Mouse (Mus musculus) limb, embryonic 13.5 days (tissue): Measurements from ENCODE around the gene Olfr1153. TPM values are rescaled to one million over a fixed set of nuclear protein-coding genes. Genes with fewer than 3 reads are reported as not detected.

ENCODE experiments used
- ATAC-seq: fragments of 200-750 bp; cut with Nextera tagmentation; 2 replicates; pipeline ENCODE4 v1.8.0; 2017; ENCODE audit warnings: low read depth, moderate number of reproducible peaks, moderate TSS enrichment; ENCODE audit not compliant: low FRiP score
- H3K27ac ChIP-seq: fragments of 300-500 bp; sonication (generic); 2 replicates; pipeline ENCODE4 v1.5.1; 2015; ENCODE audit warnings: inconsistent platforms, mild to moderate bottlenecking, moderate library complexity
- H3K27me3 ChIP-seq: fragments of 300-500 bp; sonication (generic); 2 replicates; pipeline ENCODE4 v1.6.1; 2015; ENCODE audit warnings: mild to moderate bottlenecking, inconsistent platforms
- H3K36me3 ChIP-seq: fragments of 300-500 bp; sonication (generic); 2 replicates; pipeline ENCODE4 v1.6.1; 2015; ENCODE audit warnings: inconsistent platforms, mild to moderate bottlenecking, moderate library complexity
- H3K4me1 ChIP-seq: fragments of 300-500 bp; sonication (generic); 2 replicates; pipeline ENCODE4 v1.6.1; 2015; ENCODE audit warnings: inconsistent platforms
- H3K4me2 ChIP-seq: fragments of 300-500 bp; sonication (generic); replicated peaks from 2 replicates; pipeline ENCODE4 v1.6.1; 2015; ENCODE audit warnings: inconsistent platforms, mild to moderate bottlenecking, moderate library complexity
- H3K4me3 ChIP-seq: fragments of 300-500 bp; sonication (generic); 2 replicates; pipeline ENCODE4 v1.5.1; 2015; ENCODE audit warnings: moderate library complexity, mild to moderate bottlenecking, inconsistent platforms
- H3K9ac ChIP-seq: fragments of 300-500 bp; sonication (generic); 2 replicates; pipeline ENCODE4 v1.6.1; 2015; ENCODE audit warnings: mild to moderate bottlenecking, inconsistent platforms
- H3K9me3 ChIP-seq: fragments of 300-500 bp; sonication (generic); 2 replicates; pipeline ENCODE4 v1.6.1; 2016; ENCODE audit warnings: inconsistent platforms
- WGBS: fragments of 180-500 bp; shearing (Covaris S2); methylation state at CpG from one replicate; pipeline ENCODE4 v1.1.7; 2015; 5-methylcytosine and 5-hydroxymethylcytosine counted together
- polyA plus RNA-seq: library from polyadenylated mRNA; unstranded; fragments of >200 nt; fragmentation: Nextera tagmentation; extraction: Ambion mirVana; gene quantifications from 2 replicates; pipeline ENCODE4 v1.2.1, GENCODE M21; 2015

Olfr1153 gene
- not detected in 2 replicates for polyA plus RNA-seq

DNA sequence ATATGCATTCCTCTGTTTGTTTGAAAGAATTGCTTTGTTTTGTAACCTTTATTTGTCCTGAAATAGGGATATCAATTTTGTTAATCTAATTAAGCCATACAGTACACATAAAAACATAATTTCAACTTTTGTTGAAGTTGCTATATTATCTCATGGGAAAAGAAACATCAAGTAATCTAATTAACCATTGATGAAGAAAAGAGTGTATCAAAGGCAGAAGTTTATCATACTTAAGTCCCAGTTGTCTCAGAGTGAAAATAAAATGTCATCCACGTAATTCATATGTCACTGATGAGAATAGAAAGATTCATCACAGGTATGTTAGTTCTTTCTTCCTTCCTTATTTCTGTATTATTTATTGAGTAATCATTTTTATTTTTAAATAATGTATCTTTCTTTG, at the start of gene Olfr1153:
Gene Olfr1153, plus strand, starts transcription at position 301 of the 400 bp plus-strand sequence.
- Histone ChIP-seq H3K4me2 (no peak within 1 kb of the TSS), H3K27ac (no peak within 1 kb of the TSS), H3K4me1 (no peaks in the 10 kb centered on the region), H3K27me3 (no peaks in the 10 kb centered on the region), H3K9ac (no peak within 1 kb of the TSS), H3K36me3 (no peaks in the 10 kb centered on the region), H3K9me3 (no peaks in the 10 kb centered on the region), H3K4me3 (no peak within 1 kb of the TSS)
- no peak for ATAC-seq
- WGBS = 72% methylated on average over 1 of the region's 1 CpGs

DNA sequence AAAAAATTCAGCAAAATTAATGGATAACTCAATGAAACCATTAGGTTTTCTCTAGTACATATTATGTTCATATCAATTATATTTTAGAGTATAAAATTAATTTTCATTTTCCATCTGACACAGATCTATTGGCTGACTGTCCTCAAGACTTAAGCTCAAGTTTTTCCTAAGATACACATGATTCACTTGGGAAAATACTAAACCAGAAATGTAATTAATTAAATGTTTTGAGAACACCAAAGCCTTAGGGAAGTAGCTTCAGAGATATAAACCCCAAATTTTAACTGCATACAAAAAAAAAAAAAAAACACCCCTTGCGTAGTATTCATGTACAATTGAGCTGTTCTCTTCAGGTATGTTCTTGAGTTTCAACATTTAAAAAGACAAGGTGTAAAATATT, 39.2 kb upstream of the Olfr1153 start, which contains the start of gene Olfr1151:
Gene Olfr1151, plus strand, starts transcription at position 301 of the 400 bp plus-strand sequence.
- 94% methylated on average over 1 of the region's 1 CpGs for WGBS
- Histone ChIP-seq H3K27me3 (no peaks in the 10 kb centered on the region), H3K4me2 (no peak within 1 kb of the TSS), H3K4me1 (no peaks in the 10 kb centered on the region), H3K9me3 (no peaks in the 10 kb centered on the region), H3K4me3 (no peak within 1 kb of the TSS), H3K36me3 (no peaks in the 10 kb centered on the region), H3K9ac (no peak within 1 kb of the TSS), H3K27ac (no peak within 1 kb of the TSS)
- ATAC-seq = no peak

DNA sequence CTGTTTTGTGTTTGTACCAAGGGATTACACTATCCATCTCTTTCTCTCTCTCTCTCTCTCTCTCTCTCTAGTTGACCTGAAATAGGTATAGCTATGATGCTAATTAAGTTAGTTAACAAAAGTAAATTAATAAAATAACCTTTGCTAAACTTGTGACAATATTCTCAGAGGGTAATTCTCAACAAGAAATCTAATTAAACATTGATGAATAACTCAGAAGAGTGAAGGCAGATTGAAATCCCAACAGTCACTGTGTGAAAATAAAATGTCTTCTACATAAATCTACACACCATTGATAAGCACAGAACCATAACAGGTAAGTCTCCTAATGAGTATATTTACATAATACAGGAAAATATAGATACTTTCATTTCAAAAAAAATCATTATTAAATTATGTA, 28.6 kb upstream of the Olfr1153 start, which contains the start of gene Olfr1152:
Gene Olfr1152, plus strand, starts transcription at position 301 of the 400 bp plus-strand sequence.
- H3K4me2 ChIP-seq = no peak within 1 kb of the TSS
- no peak for ATAC-seq
- no peaks in the 10 kb centered on the region for H3K4me1 ChIP-seq
- no peak within 1 kb of the TSS for H3K4me3 ChIP-seq
- no peaks in the 10 kb centered on the region for H3K36me3 ChIP-seq
- H3K9ac ChIP-seq = no peak within 1 kb of the TSS
- no peak within 1 kb of the TSS for H3K27ac ChIP-seq
- no peaks in the 10 kb centered on the region for H3K9me3 ChIP-seq
- H3K27me3 ChIP-seq = no peaks in the 10 kb centered on the region

DNA sequence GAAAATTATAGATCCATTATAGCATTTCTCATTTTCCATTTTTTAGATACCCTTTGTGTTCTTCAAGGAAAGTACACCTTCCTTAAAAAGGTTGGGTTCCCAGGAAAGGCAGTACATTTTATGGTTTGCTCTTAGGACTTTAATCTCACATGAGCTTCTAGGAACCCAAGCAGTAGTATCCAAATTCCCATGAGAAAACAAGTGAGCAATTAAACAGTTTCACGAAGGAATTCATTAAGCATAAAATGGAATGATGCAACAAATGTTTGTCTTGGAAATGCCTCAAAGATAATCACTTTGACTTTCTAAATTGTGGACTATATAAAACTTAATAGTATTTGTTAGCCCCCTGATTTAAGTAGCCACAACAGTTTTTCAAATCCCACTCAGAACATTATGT, 10.3 kb downstream of the Olfr1153 start, which contains the start of gene Olfr1154:
Gene Olfr1154, minus strand, starts transcription at position 101 of the 400 bp plus-strand sequence.
- H3K4me3 ChIP-seq = no peak within 1 kb of the TSS
- no peak within 1 kb of the TSS for H3K4me2 ChIP-seq
- no peak for ATAC-seq
- H3K9me3 ChIP-seq = no peaks in the 10 kb centered on the region
- WGBS = 77% methylated on average over 1 of the region's 1 CpGs
- H3K4me1 ChIP-seq = no peaks in the 10 kb centered on the region
- no peaks in the 10 kb centered on the region for H3K27me3 ChIP-seq
- H3K9ac ChIP-seq = no peak within 1 kb of the TSS
- H3K36me3 ChIP-seq = no peaks in the 10 kb centered on the region
- no peak within 1 kb of the TSS for H3K27ac ChIP-seq

DNA sequence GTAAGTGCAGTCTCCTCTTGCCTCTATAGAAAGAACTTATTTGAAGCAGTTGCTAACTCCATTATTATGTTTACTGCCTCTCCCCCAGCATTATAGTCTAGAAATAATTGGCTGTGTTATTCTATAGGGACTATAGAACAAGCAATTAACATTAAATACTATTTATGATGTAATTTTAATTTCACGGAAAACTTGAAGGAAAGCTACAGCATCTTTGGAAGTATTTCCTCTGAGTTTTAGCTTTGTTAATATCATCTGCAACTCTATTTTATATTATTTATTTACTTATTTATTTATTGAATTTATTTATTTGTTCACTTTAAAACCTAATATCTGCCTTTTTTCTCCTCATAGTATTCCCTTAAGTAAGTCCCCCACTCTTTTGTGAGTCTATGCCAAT, 50.3 kb downstream of the Olfr1153 start, which contains the start of gene Olfr1155:
Gene Olfr1155, minus strand, starts transcription at position 101 of the 400 bp plus-strand sequence.
- 88% methylated on average over 1 of the region's 1 CpGs for WGBS
- Histone ChIP-seq H3K4me1 (no peaks in the 10 kb centered on the region), H3K36me3 (no peaks in the 10 kb centered on the region), H3K9me3 (no peaks in the 10 kb centered on the region), H3K4me2 (no peak within 1 kb of the TSS), H3K9ac (no peak within 1 kb of the TSS), H3K4me3 (no peak within 1 kb of the TSS), H3K27ac (no peak within 1 kb of the TSS), H3K27me3 (no peaks in the 10 kb centered on the region)
- ATAC-seq = no peak

Other genes with a start within 250 kb of the Olfr1153 start
- not detected in 2 replicates for gene Olfr1133, start 247.6 kb upstream of the Olfr1153 start, polyA plus RNA-seq
- not detected in 2 replicates for gene Olfr1134, start 236.5 kb upstream of the Olfr1153 start, polyA plus RNA-seq
- not detected in 2 replicates for gene Olfr1135, start 221.3 kb upstream of the Olfr1153 start, polyA plus RNA-seq
- gene Olfr1136, start 201.0 kb upstream of the Olfr1153 start, polyA plus RNA-seq = not detected in 2 replicates
- gene Olfr1137, start 181.8 kb upstream of the Olfr1153 start, polyA plus RNA-seq = not detected in 2 replicates
- gene Olfr1138, start 155.0 kb upstream of the Olfr1153 start, polyA plus RNA-seq = not detected in 2 replicates
- gene Olfr1140, start 151.2 kb upstream of the Olfr1153 start, polyA plus RNA-seq = not detected in 2 replicates
- gene Olfr1141, start 141.0 kb upstream of the Olfr1153 start, polyA plus RNA-seq = not detected in 2 replicates
- gene Olfr152, start 115.5 kb upstream of the Olfr1153 start, polyA plus RNA-seq = not detected in 2 replicates
- not detected in 2 replicates for gene Olfr1143, start 94.4 kb upstream of the Olfr1153 start, polyA plus RNA-seq
- not detected in 2 replicates for gene Olfr1145, start 85.1 kb upstream of the Olfr1153 start, polyA plus RNA-seq
- gene Olfr1148, start 64.4 kb upstream of the Olfr1153 start, polyA plus RNA-seq = not detected in 2 replicates
- not detected in 2 replicates for gene Olfr1150-ps1, start 51.0 kb upstream of the Olfr1153 start, polyA plus RNA-seq
- gene Olfr1151, start 39.1 kb upstream of the Olfr1153 start, polyA plus RNA-seq = not detected in 2 replicates
- gene Olfr1152, start 28.5 kb upstream of the Olfr1153 start, polyA plus RNA-seq = 0.03 TPM in 1 of 2 replicates, not detected in the other
- not detected in 2 replicates for gene Olfr1154, start 10.2 kb downstream of the Olfr1153 start, polyA plus RNA-seq
- not detected in 2 replicates for gene Olfr1155, start 50.2 kb downstream of the Olfr1153 start, polyA plus RNA-seq
- not detected in 2 replicates for gene Olfr1156, start 58.1 kb downstream of the Olfr1153 start, polyA plus RNA-seq
- gene Olfr1157, start 73.3 kb downstream of the Olfr1153 start, polyA plus RNA-seq = not detected in 2 replicates
- gene Olfr74, start 79.7 kb downstream of the Olfr1153 start, polyA plus RNA-seq = not detected in 2 replicates
- not detected in 2 replicates for gene Olfr1158, start 95.2 kb downstream of the Olfr1153 start, polyA plus RNA-seq
- not detected in 2 replicates for gene Olfr1160, start 113.3 kb downstream of the Olfr1153 start, polyA plus RNA-seq
- not detected in 2 replicates for gene Olfr1161, start 127.8 kb downstream of the Olfr1153 start, polyA plus RNA-seq
- not detected in 2 replicates for gene Olfr73, start 142.7 kb downstream of the Olfr1153 start, polyA plus RNA-seq
- not detected in 2 replicates for gene Olfr1162, start 156.2 kb downstream of the Olfr1153 start, polyA plus RNA-seq
- gene Olfr1163, start 176.9 kb downstream of the Olfr1153 start, polyA plus RNA-seq = not detected in 2 replicates
- not detected in 2 replicates for gene Olfr1164, start 199.0 kb downstream of the Olfr1153 start, polyA plus RNA-seq
- gene Olfr1166, start 233.3 kb downstream of the Olfr1153 start, polyA plus RNA-seq = not detected in 2 replicates